Mouse (Mus musculus) hindbrain, embryonic 16.5 days (tissue): ENCODE results near the gene Gm5485. TPM values are rescaled to one million over a fixed set of nuclear protein-coding genes. Genes with fewer than 3 reads are reported as not detected.

Experiments
- polyA plus RNA-seq: library from polyadenylated mRNA; unstranded; fragments of >200 nt; fragmentation: Nextera tagmentation; extraction: Ambion mirVana; gene quantifications from 2 replicates; pipeline ENCODE4 v1.2.1, GENCODE M21; 2015

The Gm5485 gene
- polyA plus RNA-seq, 1 experiment from 2014 or later: not detected

Other genes starting within 250 kb of the Gm5485 start
- gene Dppa4, start 128.7 kb downstream of the Gm5485 start, polyA plus RNA-seq: not detected in 2 replicates
- gene Dppa2, start 108.5 kb downstream of the Gm5485 start, polyA plus RNA-seq: not detected in 2 replicates
- 0.14 and 0.17 TPM in 2 replicates for gene Morc1, start 18.8 kb upstream of the Gm5485 start, polyA plus RNA-seq